Mouse (Mus musculus) thymus, postnatal 10 days (tissue): ENCODE measurements around the gene Kcnq2.

Source experiments
- DNase-seq, 2 experiments: peaks; one replicate each; pipeline ENCODE4 v3.0.0; 2021; ENCODE audit warnings: low spot score in 2 of 2

Gene Kcnq2

DNA sequence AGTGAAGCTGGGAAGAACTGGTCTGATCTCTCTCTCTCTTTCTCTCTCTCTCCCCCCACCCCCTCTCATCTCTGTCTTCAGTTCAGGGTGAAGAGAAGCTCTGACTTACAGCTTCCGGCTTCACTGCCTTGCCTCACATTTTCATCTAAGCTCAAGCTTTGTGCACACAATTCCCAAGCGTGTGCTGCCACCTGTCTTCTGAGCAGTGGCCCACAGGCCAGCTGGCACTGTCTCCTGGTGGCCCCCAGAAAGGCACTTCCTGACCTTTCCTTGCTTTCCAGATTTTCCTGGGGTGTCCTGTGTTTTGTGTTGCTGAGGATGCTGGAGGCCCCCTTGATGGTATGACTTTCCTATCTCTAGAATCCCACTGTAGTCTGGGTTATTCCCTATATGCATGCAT, 31.0 kb downstream of the Kcnq2 start:
- no peak for DNase-seq

DNA sequence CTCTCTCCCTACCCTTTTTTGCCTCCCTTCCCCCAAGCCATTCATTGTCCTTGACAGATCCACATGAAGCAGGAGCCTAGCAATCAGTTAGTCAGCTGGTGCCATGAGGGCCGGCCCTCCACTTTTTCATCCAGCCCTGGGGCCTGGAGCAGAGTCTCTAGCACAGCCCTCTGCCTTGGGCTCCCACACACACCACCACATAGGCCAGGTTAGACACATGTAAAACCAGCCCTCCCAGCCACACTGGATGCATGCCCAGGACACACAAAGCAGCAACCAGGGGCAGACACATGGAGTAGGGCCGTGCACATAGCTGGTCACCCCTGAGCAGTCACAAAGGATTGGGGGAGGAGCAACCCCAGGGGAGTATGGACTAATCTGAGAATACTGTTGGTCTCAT, 32.9 kb downstream of the Kcnq2 start:
- DNase-seq, result no peak

DNA sequence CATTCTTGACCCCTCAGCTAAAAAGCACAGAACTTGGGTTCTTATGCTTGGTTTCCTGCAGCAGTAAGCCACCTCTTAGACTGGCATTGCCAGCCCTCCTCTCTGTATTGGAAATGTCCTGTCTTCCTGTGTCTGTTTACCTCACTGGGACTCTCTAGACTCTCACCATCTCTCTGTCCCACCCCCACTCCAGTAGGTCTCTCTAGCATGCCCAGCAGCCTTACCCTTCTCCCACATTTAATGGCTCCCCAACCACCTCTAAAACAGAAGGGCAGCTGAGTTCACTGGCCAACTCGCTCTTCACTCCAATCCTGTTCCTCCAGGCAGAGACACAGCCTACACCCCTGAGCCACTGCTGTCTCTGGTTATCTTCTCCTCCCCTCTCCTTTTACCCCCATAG, 33.5 kb downstream of the Kcnq2 start:
- no peak for DNase-seq

DNA sequence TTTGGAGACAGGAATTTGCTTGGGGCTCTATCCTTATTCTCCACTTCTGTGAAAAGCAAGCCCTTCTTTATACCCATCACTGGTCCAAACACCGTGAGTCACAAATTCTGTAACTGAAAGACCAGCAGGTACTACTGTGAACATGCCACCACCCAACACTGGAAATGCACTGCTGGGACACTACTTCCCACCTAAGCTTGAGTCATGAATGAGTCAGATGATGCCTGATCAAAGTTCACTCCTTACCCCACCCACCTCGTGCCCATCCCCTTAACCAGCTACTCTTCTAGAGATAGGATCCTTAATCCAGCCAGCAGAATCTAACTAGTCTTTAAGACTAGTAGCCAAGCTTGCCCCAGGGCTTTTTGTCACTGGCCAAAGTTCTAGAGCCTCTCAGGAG, 35.0 kb downstream of the Kcnq2 start:
- no peak for DNase-seq

DNA sequence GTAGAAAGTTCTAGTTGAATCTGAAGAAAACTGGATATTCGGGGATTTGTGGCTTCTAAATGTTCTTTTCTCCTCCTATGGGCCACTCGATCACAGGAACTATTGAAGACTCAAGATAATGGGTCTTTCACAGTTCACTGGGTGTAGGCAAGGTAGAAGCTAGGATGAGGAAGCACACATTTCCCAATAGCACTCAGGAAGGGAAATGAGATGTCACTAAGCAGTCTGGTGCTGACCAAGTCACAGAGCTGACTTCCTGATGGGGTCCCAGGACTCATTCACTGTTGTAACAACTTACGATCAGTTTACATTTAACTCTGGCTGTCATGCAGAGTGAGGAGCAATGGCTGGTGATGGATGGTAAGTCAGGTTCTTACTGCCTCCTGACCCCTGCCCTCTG, 45.0 kb downstream of the Kcnq2 start:
- no peak for DNase-seq

DNA sequence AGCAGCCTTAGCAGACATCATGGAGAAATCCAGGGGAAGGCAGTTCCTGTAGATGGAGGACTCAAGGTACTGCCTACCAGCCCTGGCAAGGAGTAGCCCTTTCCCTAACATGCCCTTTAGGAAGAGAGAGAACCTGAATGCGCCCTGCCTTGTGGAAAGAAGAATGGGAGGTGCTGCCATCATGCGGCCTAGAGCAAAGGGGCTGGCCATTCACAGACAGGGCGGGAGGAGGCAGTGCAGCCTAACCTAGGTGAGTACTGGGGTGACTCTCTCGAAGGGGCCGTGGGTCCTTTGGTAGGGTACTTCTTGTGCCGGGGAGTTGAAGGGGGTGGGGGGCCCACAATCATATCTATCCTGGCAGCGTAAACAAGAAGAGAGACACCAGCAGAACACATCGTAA, 50.1 kb downstream of the Kcnq2 start:
- no peak for DNase-seq

DNA sequence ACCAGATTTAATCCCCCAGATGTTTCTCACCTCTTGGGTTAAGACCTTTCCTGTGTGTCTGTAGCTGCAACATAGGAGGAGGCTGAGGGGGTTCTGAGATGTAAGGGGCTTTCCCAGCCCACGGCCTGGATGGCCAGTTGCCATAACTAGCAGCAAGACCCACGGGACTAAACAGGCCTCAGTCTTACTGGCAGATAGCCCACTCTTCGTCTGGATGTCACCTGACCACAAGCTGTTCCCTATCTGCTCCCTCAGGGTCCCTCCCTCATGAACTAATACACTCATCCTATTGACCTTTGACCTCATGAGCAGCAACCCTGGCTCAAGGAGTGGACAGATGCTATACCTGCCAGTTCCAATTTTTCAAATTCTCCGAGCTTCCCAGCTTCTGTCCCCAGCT, 51.2 kb downstream of the Kcnq2 start:
- DNase-seq, result no peak

DNA sequence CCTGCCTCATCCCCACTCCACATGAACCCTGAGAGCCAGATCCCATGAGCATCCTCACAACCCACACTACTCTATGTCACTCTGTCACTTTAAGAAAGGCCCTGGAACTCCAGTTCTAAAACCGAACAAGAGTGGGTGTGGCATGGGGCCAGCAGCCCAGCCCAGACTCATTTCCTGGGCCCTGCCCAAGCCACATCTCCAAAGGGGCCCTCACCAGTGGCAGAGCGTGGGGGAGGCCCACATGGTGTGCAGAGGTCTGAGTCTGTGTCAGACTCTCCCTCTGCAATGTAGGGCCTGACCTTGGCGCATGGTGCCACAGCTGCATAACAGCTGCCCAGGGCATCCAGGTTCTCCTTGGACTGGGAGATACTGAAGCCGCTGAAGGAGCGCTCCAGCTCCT, 54.2 kb downstream of the Kcnq2 start:
- no peak for DNase-seq

DNA sequence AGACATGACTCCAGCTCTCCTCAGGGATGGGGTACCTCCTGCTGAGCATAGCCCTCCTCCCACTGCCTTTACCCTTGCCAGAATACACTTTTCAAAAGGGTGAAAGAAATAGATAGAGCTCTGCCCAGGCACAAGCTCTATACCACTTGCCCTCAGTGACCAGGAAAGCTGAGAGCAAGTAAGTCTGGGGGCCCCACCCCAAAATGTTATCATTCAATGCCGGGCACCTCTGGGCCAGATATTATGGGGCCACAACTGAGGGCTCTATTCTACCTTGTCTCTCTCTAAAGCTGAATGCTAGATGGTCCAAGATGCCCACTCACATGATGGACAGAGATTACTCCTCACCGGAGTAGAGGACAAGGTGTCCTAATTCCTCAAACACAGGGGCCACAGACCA, 55.6 kb downstream of the Kcnq2 start:
- no peak for DNase-seq

DNA sequence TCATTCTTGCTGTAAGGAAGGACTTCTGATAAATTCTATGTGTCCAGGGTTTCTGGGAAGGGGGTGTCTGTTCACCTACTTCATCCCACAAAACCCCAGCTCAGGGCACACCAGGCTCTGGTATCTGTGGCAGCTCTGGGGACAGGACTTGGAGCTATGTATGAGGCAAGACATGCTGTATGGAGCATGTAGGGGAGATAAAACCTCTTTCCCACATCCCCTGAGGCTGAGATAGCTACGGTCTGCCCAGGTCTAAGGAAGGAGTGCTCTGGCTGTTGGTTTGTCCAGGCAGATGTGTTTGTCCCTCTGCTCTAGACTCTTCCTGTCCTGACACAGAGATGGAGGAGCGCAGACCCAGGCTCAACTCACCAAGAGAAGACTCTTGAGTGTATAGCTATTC, 56.2 kb downstream of the Kcnq2 start:
- no peak for DNase-seq

DNA sequence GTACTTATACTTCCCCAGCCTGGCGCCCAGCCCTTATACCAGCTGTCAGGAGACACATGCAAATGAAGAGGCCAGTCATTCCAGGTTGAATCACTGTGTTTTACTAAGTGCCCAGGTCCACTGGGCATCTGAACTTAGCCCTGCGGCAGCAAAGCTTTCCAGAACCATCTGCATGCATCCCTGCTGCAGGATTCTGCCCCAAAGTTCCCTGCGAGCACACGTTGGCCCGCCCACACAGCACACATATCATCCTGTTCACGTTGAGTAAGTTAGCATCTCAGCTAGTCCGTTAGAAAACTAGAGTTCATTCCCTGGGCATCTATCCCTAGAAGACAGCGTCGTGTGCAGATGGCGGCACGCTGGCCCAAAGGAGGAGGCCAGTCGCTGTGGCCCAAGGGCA, 59.6 kb downstream of the Kcnq2 start:
- no peak for DNase-seq

DNA sequence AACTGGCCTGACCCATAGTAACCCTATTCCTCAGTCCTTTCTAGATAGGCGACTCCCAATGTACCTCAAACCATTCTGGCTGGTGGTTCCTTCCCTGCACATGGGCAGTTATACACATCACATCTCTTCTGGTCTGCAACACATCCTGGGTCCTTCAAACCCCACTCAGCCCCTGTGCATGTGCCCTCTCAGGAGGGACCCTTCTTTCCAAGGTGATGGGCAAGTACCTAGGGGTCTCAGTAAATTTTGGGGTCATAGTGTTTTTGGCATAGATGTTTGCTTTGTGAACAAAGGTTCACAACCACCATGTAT, 62.7 kb downstream of the Kcnq2 start:
- no peak for DNase-seq

DNA sequence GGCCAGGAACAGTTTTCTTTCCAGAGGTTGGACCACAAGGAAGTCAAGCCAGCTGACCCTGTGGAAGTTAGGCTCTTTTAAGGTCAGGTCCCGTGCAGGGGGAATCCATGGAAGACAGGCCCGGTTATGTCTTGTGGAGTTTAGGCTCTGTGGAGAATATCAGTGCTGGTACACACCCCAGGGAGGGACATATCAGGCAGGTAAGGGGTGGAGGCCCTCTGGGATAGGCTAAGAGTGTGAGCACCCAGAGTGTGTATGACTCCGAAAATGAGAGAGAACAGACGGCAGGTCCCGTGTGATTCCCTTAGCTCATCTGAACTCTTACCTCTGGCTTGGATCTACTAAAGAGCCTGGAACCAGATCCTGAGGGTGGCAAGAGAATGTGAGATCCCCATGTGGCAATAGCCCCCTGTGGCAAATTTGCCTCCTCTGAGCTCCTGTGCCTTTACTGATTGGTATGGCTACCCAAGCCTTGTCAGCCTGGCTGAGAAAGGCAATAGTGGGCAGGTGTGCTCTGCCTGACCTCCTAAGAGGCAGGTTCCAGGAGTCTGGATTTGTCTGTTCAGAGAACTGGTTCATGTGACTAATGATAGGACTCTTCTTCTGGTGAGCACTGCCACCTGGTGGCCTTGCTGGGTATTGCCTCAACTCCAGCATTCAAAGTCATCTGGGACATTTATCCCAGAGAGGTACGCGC, 63.2 kb downstream of the Kcnq2 start:
- DNase-seq, result peak; percentile 17 to 51

DNA sequence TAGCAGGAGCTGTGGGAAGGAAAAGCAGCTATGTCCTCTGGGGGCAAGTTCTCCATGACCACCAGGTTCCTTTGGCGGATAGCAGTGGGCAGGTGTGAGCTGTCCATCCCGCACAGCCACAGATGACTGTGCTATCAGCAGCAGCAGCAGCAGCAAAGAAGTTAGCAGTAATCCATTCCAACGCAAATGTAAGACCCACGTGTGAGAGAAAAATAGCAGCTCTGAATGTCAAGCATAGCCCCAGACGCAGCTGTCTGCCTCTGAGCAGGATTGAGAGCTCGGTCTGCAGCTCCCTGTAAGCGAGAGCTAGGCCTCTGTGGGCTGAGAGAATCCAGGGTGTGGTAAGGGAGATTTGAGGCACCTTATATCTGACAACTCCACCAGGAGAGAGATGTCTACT, 65.0 kb downstream of the Kcnq2 start:
- DNase-seq, result no peak

DNA sequence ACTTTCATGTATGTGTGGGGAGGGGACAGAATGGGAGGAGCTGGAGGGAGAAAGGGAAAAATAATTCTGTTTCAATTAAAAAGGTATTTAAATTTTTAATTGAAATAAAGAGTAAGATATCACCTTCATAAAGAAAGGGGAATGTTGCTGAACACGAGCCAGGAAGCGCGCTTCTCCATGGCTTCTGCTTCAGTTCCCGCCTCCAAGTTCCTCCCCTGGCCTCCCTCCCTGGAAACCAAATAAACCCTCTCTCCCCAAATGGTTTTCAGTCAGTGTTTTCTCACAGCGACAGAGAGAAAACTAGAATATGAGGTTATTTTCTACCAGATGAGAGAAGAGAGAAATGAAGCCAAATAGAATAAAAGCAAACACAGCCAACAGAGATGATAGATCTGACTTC, 66.6 kb downstream of the Kcnq2 start:
- no peak for DNase-seq

DNA sequence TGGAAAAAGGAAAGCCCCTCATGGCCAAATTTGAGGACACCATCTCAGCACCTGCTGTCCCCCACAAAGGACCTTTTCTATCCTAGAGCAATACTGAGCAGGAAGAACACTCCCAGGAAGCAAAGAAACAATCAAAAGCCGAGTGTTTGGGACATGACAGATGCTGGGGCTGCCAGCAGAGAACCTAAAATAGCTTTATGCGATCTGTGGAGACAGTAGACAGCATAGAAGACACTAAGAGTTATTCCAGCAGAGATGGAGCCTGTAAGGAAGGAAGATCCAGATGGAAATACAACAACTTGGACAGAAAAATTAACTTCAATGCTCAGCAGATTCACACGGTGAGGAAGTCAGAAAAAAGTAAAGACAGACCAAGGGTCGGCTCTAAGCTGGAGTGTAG, 69.3 kb downstream of the Kcnq2 start:
- no peak for DNase-seq

DNA sequence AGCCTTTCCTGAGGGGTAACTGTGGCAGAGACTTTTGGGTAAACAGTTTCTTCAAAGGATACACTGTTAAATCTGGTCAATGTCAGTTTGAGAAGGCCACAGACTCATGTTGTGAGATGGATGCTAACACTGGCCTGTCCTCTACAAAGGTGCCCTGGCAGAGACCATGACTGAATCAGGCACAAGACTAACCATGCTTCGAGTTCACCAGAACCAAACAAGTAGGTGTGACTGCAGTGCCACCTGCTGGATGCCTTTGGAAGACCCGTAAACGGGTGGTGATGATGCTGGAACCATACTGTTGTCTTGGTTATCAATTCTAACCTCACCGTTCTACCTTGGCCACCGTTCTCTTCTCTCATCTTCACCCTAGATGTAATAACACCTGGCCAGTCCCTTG, 75.0 kb downstream of the Kcnq2 start:
- DNase-seq, result peak in 1 of 2 experiments; percentile 57

DNA sequence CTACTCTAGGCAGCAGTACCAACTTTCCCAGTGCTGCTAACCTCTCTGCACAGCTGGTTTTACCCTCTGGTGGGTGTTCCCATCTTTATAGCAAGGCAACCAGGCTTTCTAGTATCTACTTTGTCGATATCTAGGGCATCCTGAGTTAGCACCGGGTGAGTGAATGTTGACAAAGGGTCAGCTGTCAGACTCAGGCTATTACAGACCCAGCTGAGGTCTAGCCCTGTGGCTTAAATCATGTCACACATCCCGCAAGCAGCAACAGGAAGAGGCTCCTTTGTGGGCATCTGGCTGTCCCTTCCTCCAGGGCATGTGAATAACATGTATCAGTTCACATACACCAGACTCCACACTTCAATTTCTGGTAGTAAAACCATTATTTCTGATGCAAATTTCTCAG, 76.9 kb downstream of the Kcnq2 start:
- no peak for DNase-seq

DNA sequence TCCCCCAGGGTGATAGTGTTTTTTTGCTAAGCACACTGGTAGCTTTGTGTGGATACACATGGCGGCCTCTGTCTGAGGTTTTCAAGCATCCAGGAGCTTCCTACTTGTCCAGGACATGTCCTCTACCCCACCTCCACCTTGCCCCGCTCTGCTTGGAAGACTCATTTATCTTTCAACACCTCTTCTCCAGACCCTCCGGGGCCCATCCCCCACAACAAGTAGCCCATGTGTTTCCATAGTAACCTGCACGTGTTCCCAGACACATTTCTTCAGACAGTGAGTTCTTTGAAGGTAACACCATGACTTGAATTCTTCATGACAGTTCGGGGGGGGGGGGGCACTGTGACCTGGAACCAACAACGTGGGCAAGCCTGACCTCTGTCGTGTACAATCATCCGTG, 77.8 kb downstream of the Kcnq2 start:
- no peak for DNase-seq

DNA sequence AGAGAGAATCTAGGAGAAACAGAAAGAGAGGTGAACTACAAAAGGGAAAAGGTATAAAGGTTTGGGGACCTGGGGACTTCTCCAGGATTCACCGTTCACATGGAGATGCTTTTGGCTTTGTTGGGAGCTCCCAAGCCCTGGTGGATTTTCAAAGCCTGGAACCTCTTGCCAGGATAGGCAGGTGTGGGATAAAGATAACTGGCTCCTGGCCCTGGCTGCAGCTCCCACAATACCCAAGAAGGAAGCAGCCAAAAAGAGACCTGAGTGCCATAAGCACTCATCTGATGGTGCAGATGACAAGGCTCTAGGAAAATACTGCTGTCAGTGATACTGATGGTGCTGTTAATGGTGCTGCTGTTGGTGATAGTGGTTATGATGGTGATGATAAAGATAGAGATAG, 82.9 kb downstream of the Kcnq2 start:
- DNase-seq, result no peak

DNA sequence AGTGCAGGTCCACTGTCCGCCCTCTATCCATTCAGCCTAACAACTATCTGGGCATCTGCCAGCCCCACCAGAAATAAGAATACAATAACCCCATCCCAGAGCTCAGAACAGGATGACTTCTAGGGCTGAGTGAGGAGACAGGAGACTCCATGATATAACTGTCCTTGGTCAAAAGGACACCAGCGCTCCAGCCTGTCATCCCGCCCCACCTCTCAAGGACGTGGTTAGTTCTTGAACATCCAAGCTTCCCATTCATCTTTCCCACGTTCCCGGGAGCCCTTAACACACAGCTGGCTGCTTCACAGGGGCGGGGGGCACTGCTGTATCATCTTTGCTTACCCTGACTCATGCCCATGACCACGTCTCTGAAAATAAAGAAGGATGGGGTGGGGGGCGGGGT, 86.1 kb downstream of the Kcnq2 start:
- DNase-seq, result no peak

DNA sequence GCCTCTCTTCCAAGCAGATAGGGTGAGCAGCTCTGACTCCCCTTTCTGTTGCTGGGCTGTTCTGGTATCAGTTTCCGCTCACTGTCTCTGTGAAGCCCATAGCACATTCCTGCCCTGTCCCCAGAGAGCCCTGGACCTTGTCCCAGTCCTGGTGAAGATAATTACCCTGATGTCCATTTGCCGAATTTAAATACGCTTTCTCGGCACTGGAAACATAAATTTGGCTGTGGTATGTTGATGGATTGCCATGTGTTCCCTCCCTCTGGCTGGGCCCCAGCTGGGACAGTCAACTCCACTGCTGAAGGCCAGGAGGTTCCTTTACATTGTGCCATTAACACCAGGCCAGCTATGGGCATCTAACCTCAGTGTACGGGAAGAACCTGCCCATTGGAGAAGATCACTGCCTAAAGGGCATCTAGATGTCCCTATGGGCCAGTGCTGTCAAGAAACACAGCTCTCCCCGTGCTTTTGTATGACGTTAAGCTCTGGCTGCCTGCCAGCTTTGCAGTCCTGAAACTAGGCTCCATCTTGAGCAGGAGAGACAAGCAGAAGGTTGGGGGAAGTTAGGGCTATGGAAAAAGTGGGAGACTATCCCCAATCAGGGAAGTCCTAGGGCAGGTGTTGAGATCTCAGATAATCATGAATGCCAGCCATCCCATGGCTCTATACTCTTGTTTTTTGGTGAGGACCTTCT, 86.7 kb downstream of the Kcnq2 start:
- DNase-seq, result no peak

DNA sequence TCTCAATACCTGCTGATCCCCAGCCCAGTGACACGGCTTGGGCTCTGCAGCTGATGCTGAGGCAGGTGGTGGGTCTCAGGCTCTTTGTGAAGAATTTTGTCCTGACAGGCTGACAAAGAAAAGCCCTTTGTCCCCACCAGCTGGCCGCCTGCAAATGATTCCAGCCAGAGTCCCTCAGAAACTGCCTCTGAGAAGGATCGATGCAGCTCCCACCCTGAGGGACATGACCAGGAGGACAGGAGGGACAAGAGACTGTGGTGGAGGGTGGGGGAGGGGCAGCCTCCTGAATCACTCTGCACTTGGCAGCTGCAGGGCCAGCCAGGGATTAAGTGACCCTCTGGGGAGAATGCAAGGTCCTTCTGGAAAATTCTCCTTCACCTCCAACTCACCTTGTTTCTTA, 91.1 kb downstream of the Kcnq2 start:
- no peak for DNase-seq

DNA sequence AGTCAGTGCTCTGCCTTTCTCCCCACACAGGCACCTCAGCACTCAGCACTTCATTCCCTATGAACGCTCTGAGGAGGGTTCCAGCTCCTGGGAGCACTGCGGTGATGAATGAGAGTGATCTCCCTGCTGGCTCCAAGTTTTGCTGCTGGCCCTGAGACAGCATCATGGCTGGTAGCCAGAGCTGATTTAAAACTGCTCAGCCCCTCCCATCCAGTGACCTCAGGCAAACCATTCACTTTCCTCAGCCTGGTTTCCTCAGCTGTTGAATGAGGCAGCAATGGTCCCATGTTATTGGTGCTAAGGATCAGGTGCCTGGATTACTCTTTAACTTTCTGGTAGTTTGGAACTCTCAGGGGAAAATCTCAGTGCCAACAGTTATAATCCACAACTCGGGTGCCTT, 91.7 kb downstream of the Kcnq2 start, which contains the start of gene Chrna4:
TSS of gene Chrna4 (minus strand) at position 110 of the 400 bp plus-strand sequence.
- DNase-seq, result no peak
